Mouse (Mus musculus) liver, adult 2 months (tissue): Measurements from ENCODE around the gene Cdh13.

Experiments used
- CTCF ChIP-seq: fragments of 200-500 bp; IDR thresholded peaks from 2 replicates; pipeline ENCODE4 v1.5.1; 2011; ENCODE audit warnings: low read depth, low read length, control low read depth
- POLR2A ChIP-seq: fragments of 200-500 bp; IDR thresholded peaks from 2 replicates; pipeline ENCODE4 v1.6.1; 2011; ENCODE audit warnings: low read length, control low read depth; ENCODE audit not compliant: insufficient read depth; ENCODE audit errors: extremely low read depth

DNA sequence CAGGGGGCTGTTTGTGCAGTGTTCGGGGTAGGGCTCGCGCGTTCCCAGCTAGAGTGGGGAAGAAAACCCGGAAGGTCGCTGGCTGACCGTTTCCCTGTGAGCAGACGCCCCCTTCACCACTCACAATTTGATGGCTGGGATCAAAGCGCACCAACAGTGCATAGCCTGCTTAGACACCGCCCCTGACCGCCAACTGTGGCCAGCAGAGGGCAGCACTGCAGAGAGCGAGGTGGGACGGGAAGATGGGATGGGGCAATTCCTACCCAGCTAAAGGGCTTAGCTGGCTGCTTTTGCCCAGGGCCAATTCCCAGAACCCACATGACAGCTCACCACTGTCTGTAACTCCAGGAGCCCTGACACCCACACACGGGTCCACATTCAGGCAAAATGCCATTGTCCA is 1075.3 kb downstream of the Cdh13 start:
- TF ChIP-seq POLR2A: no peak
- peak; percentile 92 for TF ChIP-seq CTCF
